Mouse (Mus musculus) neutrophil, adult 5-6 weeks (primary cell): ENCODE measurements at regions not wholly inside any gene's neighbourhood (a gene's known extent, or its start where the extent isn't known, plus 50 kb on each side); places are given as distances from the start of the nearest gene placed in this dataset.

ENCODE experiments used
- ATAC-seq: fragments of 151-379, 151-347 bp; 2 replicates; pipeline ENCODE4 v1.8.0; 2017; ENCODE audit warnings: mild to moderate bottlenecking, moderate TSS enrichment; ENCODE audit not compliant: insufficient number of reproducible peaks, poor library complexity, low FRiP score, severe bottlenecking; ENCODE audit errors: extremely low read depth

- no peak for ATAC-seq
Observed at GRCm38 (mm10) chr6:51730564-51731351, 207.1 kb downstream of the Snx10 start.

GRCm38 (mm10) chr6:51732298-51732895, 208.7 kb downstream of the Snx10 start:
- no peak for ATAC-seq

GRCm38 (mm10) chr6:51736051-51736450, 212.3 kb downstream of the Snx10 start:
- no peak for ATAC-seq

GRCm38 (mm10) chr6:51743105-51743660, 219.5 kb downstream of the Snx10 start:
- ATAC-seq, result no peak

GRCm38 (mm10) chr6:51744607-51745006, 220.9 kb downstream of the Snx10 start:
- no peak for ATAC-seq

GRCm38 (mm10) chr6:51754239-51754681, 230.6 kb downstream of the Snx10 start:
- no peak for ATAC-seq

GRCm38 (mm10) chr6:51757131-51757530, 233.4 kb downstream of the Snx10 start:
- no peak for ATAC-seq

- no peak for ATAC-seq
Observed at GRCm38 (mm10) chr6:51757746-51758145, 234.0 kb downstream of the Snx10 start.

- ATAC-seq, result no peak
Observed at GRCm38 (mm10) chr6:51758781-51759180, 235.1 kb downstream of the Snx10 start.

GRCm38 (mm10) chr6:51760372-51760771, 236.7 kb downstream of the Snx10 start:
- no peak for ATAC-seq

GRCm38 (mm10) chr6:51761506-51761905, 237.8 kb downstream of the Snx10 start:
- ATAC-seq, result no peak

- no peak for ATAC-seq
Observed at GRCm38 (mm10) chr6:51766482-51766881, 242.8 kb downstream of the Snx10 start.

- no peak for ATAC-seq
Observed at GRCm38 (mm10) chr6:51767582-51768341, 244.1 kb downstream of the Snx10 start.

- no peak for ATAC-seq
Observed at GRCm38 (mm10) chr6:51771001-51771400, 241.3 kb downstream of the Skap2 start.

- ATAC-seq, result no peak
Observed at GRCm38 (mm10) chr6:51771424-51771823, 240.9 kb downstream of the Skap2 start.

GRCm38 (mm10) chr6:51774771-51775170, 237.6 kb downstream of the Skap2 start:
- ATAC-seq, result no peak

GRCm38 (mm10) chr6:51785615-51786014, 226.7 kb downstream of the Skap2 start:
- no peak for ATAC-seq

GRCm38 (mm10) chr6:51786836-51787235, 225.5 kb downstream of the Skap2 start:
- no peak for ATAC-seq

- ATAC-seq, result no peak
Observed at GRCm38 (mm10) chr6:51788156-51788555, 224.2 kb downstream of the Skap2 start.
